Mouse (Mus musculus) brain, embryonic 14.5 days (tissue): ENCODE measurements at regions not wholly inside any gene's neighbourhood (a gene's known extent, or its start where the extent isn't known, plus 50 kb on each side); places are given as distances from the start of the nearest gene placed in this dataset.

Experiments
- CTCF ChIP-seq: fragments of 200-500 bp; IDR thresholded peaks from 2 replicates; pipeline ENCODE4 v1.5.1; 2012; ENCODE audit warnings: inconsistent platforms, mild to moderate bottlenecking, moderate library complexity, borderline replicate concordance; ENCODE audit not compliant: insufficient read depth, insufficient read length; ENCODE audit errors: extremely low read depth
- POLR2A ChIP-seq: fragments of 200-500 bp; IDR thresholded peaks from 2 replicates; pipeline ENCODE4 v1.6.1; 2012; ENCODE audit warnings: mild to moderate bottlenecking, inconsistent platforms, borderline replicate concordance; ENCODE audit not compliant: poor library complexity, insufficient read depth, insufficient read length, severe bottlenecking; ENCODE audit errors: extremely low read depth

DNA sequence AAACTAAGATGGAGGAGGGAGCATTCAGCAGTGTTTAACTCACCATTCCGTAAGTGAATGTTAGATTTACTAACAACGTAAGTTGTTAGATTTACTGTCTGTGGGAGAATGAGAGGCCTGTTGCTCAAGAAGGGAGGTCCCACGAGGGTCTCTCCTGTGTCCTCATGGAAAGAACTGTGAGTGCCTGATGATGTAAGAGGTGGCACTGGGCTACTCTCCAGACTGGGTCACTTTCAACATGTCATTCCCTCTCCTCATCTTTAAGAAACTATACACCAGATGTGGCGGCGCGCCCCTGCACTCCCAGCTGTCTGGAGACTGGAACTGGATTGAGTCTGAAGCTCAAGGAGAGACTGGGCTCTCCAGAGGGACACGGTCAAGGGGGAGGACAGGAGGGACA, 343.9 kb upstream of the Dnajc24 start:
- TF ChIP-seq POLR2A, result no peak
- no peak for TF ChIP-seq CTCF
